33 mouse cellular contexts compared by ENCODE assay signal in genomic region chr4:103249436-103250085, GRCm38 (mm10). TPM values are rescaled to one million over a fixed set of nuclear protein-coding genes. Genes with fewer than 3 reads are reported as not detected.
DNase-seq lines count a peak whose midpoint lies in the region; ATAC-seq and TF ChIP-seq lines count a peak whose summit lies in the region.
"Had no signal": no experiment of that assay in that cellular context is flagged by ENCODE, and none has a peak within 500 bp of the region (broad histone marks: within the 10 kb centered on the region; RNA-seq: fewer than 3 reads in every experiment).

No protein-coding gene starts in this region.

- H3K4me3 ChIP-seq in intestine, postnatal 0 days (ENCODE audit: low read depth, low read length), result no peak overlapping the region
- no peak overlapping the region for H3K4me3 ChIP-seq in intestine, embryonic 15.5 days (replicated peaks)
- H3K4me3 ChIP-seq in left cerebral cortex, adult 2 months, result no peak overlapping the region
- H3K4me3 ChIP-seq: forebrain, embryonic 12.5 days; heart, embryonic 13.5 days; hindbrain, embryonic 15.5 days; limb, embryonic 15.5 days had no signal

- H3K4me1 ChIP-seq in intestine, postnatal 0 days (replicated peaks; ENCODE audit: control insufficient read depth, insufficient read depth, low read length), result no peaks in the 10 kb centered on the region
- no peaks in the 10 kb centered on the region for H3K4me1 ChIP-seq in intestine, embryonic 15.5 days (replicated peaks)
- H3K4me1 ChIP-seq: forebrain, embryonic 12.5 days; heart, embryonic 13.5 days; hindbrain, embryonic 15.5 days; limb, embryonic 15.5 days had no signal

- H3K27me3 ChIP-seq in intestine, postnatal 0 days (replicated peaks; ENCODE audit: control insufficient read depth, insufficient read depth, low read length), result no peaks in the 10 kb centered on the region
- no peaks in the 10 kb centered on the region for H3K27me3 ChIP-seq in intestine, embryonic 15.5 days (replicated peaks)
- H3K27me3 ChIP-seq: forebrain, embryonic 12.5 days; heart, embryonic 13.5 days; hindbrain, embryonic 15.5 days; limb, embryonic 15.5 days had no signal

- H3K27ac ChIP-seq in intestine, postnatal 0 days (ENCODE audit: low read depth, low read length), result peak overlapping the region; percentile 15; the same call in 1 of the 2 replicates
- no peak overlapping the region for H3K27ac ChIP-seq in intestine, embryonic 15.5 days
- no peak overlapping the region for H3K27ac ChIP-seq in left cerebral cortex, adult 2 months
- H3K27ac ChIP-seq: forebrain, embryonic 12.5 days; heart, embryonic 13.5 days; hindbrain, embryonic 15.5 days; limb, embryonic 15.5 days had no signal

- no peaks in the 10 kb centered on the region for H3K36me3 ChIP-seq in intestine, postnatal 0 days (ENCODE audit: control insufficient read depth, insufficient read depth)
- H3K36me3 ChIP-seq in intestine, embryonic 15.5 days, result no peaks in the 10 kb centered on the region
- H3K36me3 ChIP-seq: forebrain, embryonic 12.5 days; heart, embryonic 13.5 days; hindbrain, embryonic 15.5 days; limb, embryonic 15.5 days had no signal

- no peak overlapping the region for H3K9ac ChIP-seq in intestine, postnatal 0 days (ENCODE audit: low read depth, low read length)
- H3K9ac ChIP-seq in intestine, embryonic 15.5 days, result no peak overlapping the region
- H3K9ac ChIP-seq: forebrain, embryonic 12.5 days; heart, embryonic 13.5 days; hindbrain, embryonic 15.5 days; limb, embryonic 15.5 days had no signal

- peak overlapping the region; percentile 30 for H3K4me2 ChIP-seq in intestine, postnatal 0 days (replicated peaks; ENCODE audit: low read depth)
- no peak overlapping the region for H3K4me2 ChIP-seq in intestine, embryonic 15.5 days (replicated peaks)
- H3K4me2 ChIP-seq: forebrain, embryonic 12.5 days; heart, embryonic 13.5 days; hindbrain, embryonic 15.5 days; limb, embryonic 15.5 days had no signal

- H3K9me3 ChIP-seq in intestine, postnatal 0 days (ENCODE audit: control insufficient read depth), result no peaks in the 10 kb centered on the region
- H3K9me3 ChIP-seq in intestine, embryonic 15.5 days, result no peaks in the 10 kb centered on the region
- H3K9me3 ChIP-seq: forebrain, embryonic 12.5 days; heart, embryonic 13.5 days; hindbrain, embryonic 15.5 days; limb, embryonic 15.5 days had no signal

- TF ChIP-seq CTCF in intestine, postnatal 0 days (IDR thresholded peaks at IDR 0.05; ENCODE audit: low read depth), result no peak
- TF ChIP-seq CTCF in left cerebral cortex, adult 2 months (IDR thresholded peaks at IDR 0.05), result no peak

- WGBS in intestine, postnatal 0 days, result 27% methylated on average over 6 of the region's 6 CpGs
- 40% methylated on average over 6 of the region's 6 CpGs for WGBS in intestine, embryonic 15.5 days

- intact Hi-C loops in left cerebral cortex, adult 2 months (cut with DNase I), result no loop called here

- ATAC-seq in intestine, postnatal 0 days, result no peak
- ATAC-seq in intestine, embryonic 15.5 days, result no peak
- ATAC-seq: activated CD4-positive, CD25-positive, alpha-beta regulatory T cell, adult 4 months; intestine, embryonic 16.5 days; midbrain, embryonic 16.5 days had no signal

- DNase-seq in urinary bladder, postnatal 36 days (ENCODE audit: low spot score in 2 of 2), result peak; percentile 10 to 28
- DNase-seq in urinary bladder, postnatal 25 days (ENCODE audit: low spot score), result no peak
- peak; percentile 21 to 50 for DNase-seq in adrenal gland, postnatal 36 days
- DNase-seq in yolk sac, embryonic 10.5 days (ENCODE audit: low spot score), result peak; percentile 33
- DNase-seq in Muller cell, postnatal 12 days (ENCODE audit: inconsistent ontology term), result no peak
- DNase-seq in left cerebral cortex, adult 2 months (ENCODE audit: extremely low spot score in 1 of 2, low spot score in 2 of 2), result no peak
- DNase-seq: cerebellum, adult 9-11 months; heart, adult 18-20 months; heart, postnatal 4 days; lung, postnatal 10 days; right cerebral cortex, adult 18-20 months; thymus, postnatal 25 days had no signal

RNA-seq across cellular contexts. Expression of gene Slc35d1, which starts 34.6 kb away (rescaled TPM):
- 10.5 and 11.5 TPM in 2 replicates for polyA plus RNA-seq in intestine, postnatal 0 days (2015; fragmentation: Nextera tagmentation; extraction: Ambion mirVana)
- 9.6 TPM in 2 replicates for polyA plus RNA-seq in intestine, embryonic 15.5 days (2015; fragmentation: Nextera tagmentation; extraction: Ambion mirVana)
- total RNA-seq in adrenal gland, postnatal 36 days (2021), result 10 to 100 TPM; 16.0 to 17.0 TPM
- total RNA-seq in left cerebral cortex, adult 2 months (2021), result 10 to 100 TPM; 12.7 to 12.8 TPM

RNA-seq across cellular contexts. Expression of gene 4921539E11Rik, which starts 41.1 kb away (rescaled TPM):
- polyA plus RNA-seq in intestine, postnatal 0 days (2015; fragmentation: Nextera tagmentation; extraction: Ambion mirVana), result not detected in 2 replicates
- polyA plus RNA-seq in intestine, embryonic 15.5 days (2015; fragmentation: Nextera tagmentation; extraction: Ambion mirVana), result not detected in 2 replicates
- total RNA-seq in adrenal gland, postnatal 36 days (2021), result not detected
- not detected for total RNA-seq in left cerebral cortex, adult 2 months (2021)
- total RNA-seq: gastrocnemius, adult 8-10 months; heart, adult 18-20 months; heart, postnatal 4 days; layer of hippocampus, postnatal 10 days; left cerebral cortex, postnatal 25 days; megakaryocyte progenitor cell, adult 5-6 weeks; neutrophil, adult 5-6 weeks had no signal
- polyA plus RNA-seq: activated CD4-positive, CD25-positive, alpha-beta regulatory T cell, adult 4 months; brain, embryonic 14.5 days; cortical plate, adult 2 months; embryonic facial prominence, embryonic 11.5 days; frontal cortex, adult 2 months; heart, embryonic 13.5 days; hindbrain, embryonic 15.5 days; intestine, embryonic 16.5 days; kidney, embryonic 16.5 days; large intestine, adult 2 months; limb, embryonic 15.5 days; midbrain, embryonic 16.5 days; small intestine, adult 2 months had no signal

Comparison
In these comparisons a context has a peak if more than half of its experiments do, and no peak if none do; other contexts are left out.
1. DNase-seq: peak in urinary bladder, postnatal 36 days (2 of 2), adrenal gland, postnatal 36 days (2 of 2) and yolk sac, embryonic 10.5 days (single experiment); none in urinary bladder, postnatal 25 days (single experiment), Muller cell, postnatal 12 days (single experiment) and left cerebral cortex, adult 2 months (0 of 2).